ENCODE assay signal across 9 mouse cellular contexts in the genomic region with DNA sequence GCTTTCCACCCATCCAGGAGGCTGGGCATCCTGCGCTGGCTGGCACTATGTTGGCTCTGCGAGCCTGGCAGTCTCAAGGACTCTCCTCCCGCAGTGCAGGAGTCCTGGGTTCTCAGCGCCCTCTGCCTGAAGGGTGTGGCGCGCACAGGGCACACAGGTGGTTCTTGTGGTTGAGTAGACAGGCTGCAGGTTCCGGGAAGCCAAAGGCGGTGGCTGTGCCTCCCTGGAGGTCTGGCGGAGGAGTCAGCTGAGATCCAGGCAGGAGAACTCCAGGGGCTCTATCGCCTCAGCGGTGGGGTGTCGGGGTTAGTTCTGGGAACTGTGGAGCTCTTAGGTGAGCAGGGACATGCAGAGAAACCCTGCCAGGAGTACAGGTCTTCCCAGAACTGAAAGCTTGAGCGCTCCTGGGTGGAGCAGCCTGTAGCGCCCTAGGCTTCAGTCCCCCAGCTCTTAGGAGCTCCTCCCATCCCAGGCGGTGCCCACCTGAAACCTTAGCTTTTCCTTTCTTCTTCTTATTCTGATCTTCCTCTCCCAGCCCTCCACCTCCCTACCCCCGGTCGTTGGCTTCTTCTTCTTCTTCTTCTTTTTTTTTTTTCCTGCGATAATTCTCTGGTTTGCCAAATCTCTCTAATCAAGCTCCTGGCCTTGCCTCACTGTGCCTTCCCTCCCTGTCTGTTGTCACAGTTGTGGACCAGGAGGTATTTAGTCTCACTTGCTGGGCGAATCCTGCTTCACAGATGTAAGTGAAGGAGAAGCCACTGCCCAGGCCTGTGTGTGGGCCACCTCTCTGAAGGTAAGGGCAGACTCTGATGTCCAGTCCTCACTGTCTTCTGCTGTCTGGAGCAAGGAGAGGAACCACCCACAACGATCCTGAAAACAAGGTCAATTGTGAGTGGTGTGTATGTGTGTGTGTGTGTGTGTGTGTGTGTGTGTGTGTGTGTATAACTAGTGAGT. TPM values are rescaled to one million over a fixed set of nuclear protein-coding genes. Genes with fewer than 3 reads are reported as not detected.
A peak's percentile ranks its signal among the peaks of the same experiment; 100 is the strongest.
DNase-seq lines count a peak whose midpoint lies in the region.
"Had no signal": no experiment of that assay in that cellular context is flagged by ENCODE, and none has a peak within 500 bp of the region (broad histone marks: within the 10 kb centered on the region; RNA-seq: fewer than 3 reads in every experiment).

TSS of gene Il18r1 (plus strand) at position 76 of the 954 bp plus-strand sequence.

- no peaks in the 10 kb centered on the region for H3K36me3 ChIP-seq in heart, embryonic 10.5 days
- H3K36me3 ChIP-seq in midbrain, embryonic 10.5 days: no peaks in the 10 kb centered on the region

- no peak within 1 kb of the TSS for H3K27ac ChIP-seq in heart, embryonic 10.5 days
- no peak within 1 kb of the TSS for H3K27ac ChIP-seq in midbrain, embryonic 10.5 days (replicated peaks)
- H3K27ac ChIP-seq: macrophage had no signal

- peaks cover 4% of the 10 kb centered on the region; the same call in 1 of the 2 replicates for H3K27me3 ChIP-seq in heart, embryonic 10.5 days (ENCODE audit: insufficient read depth, poor library complexity, severe bottlenecking)
- H3K27me3 ChIP-seq in midbrain, embryonic 10.5 days (ENCODE audit: low read depth, poor library complexity, severe bottlenecking): no peaks in the 10 kb centered on the region

- 39% methylated on average over 20 of the region's 20 CpGs for WGBS in heart, embryonic 10.5 days
- 46% methylated on average over 20 of the region's 20 CpGs for WGBS in midbrain, embryonic 10.5 days

- H3K9me3 ChIP-seq in heart, embryonic 10.5 days: no peaks in the 10 kb centered on the region
- no peaks in the 10 kb centered on the region for H3K9me3 ChIP-seq in midbrain, embryonic 10.5 days (replicated peaks)

- intact Hi-C loops in gastrocnemius, postnatal 14 days (cut with DNase I; ENCODE audit: low total_unique reads): no loop called here

- no peaks in the 10 kb centered on the region for H3K4me1 ChIP-seq in heart, embryonic 10.5 days
- H3K4me1 ChIP-seq in midbrain, embryonic 10.5 days: no peaks in the 10 kb centered on the region

- peak; percentile 17 for DNase-seq in heart, postnatal 4 days
- DNase-seq in heart, embryonic 10.5 days (ENCODE audit: low spot score): no peak
- peak; percentile 86 for DNase-seq in induced T-regulatory cell, adult 2 months (ENCODE audit: low read depth)
- DNase-seq in lung, adult 18-20 months: peak; percentile 88 to 89
- DNase-seq in spleen, postnatal 36 days (ENCODE audit: low spot score in 2 of 2): peak; percentile 54 to 66
- DNase-seq in layer of hippocampus, adult 8-10 months (ENCODE audit: low spot score in 2 of 2): no peak
- DNase-seq in midbrain, embryonic 10.5 days (ENCODE audit: low spot score): no peak
- no peak for DNase-seq in gastrocnemius, postnatal 14 days

- no peak within 1 kb of the TSS for H3K4me3 ChIP-seq in heart, embryonic 10.5 days
- no peak within 1 kb of the TSS for H3K4me3 ChIP-seq in midbrain, embryonic 10.5 days

RNA-seq across cellular contexts. Expression of gene Il18r1, which starts in this region (rescaled TPM):
- total RNA-seq in heart, postnatal 4 days (2021): 1 to 10 TPM in 1 of 2 experiments, under 1 TPM in 1; 0.98 to 1.6 TPM
- polyA plus RNA-seq in heart, embryonic 10.5 days (2016; fragmentation: Nextera tagmentation; extraction: Ambion mirVana): not detected in 2 replicates
- total RNA-seq in layer of hippocampus, adult 8-10 months (2022): not detected
- not detected in 2 replicates for polyA plus RNA-seq in midbrain, embryonic 10.5 days (2016; fragmentation: Nextera tagmentation; extraction: Ambion mirVana)
- total RNA-seq in gastrocnemius, postnatal 14 days (2021): not detected

Comparison
In these comparisons a context has a peak if more than half of its experiments do, and no peak if none do; other contexts are left out.
1. DNase-seq: peak in heart, postnatal 4 days (single experiment), induced T-regulatory cell, adult 2 months (single experiment), lung, adult 18-20 months (2 of 2) and spleen, postnatal 36 days (2 of 2); none in heart, embryonic 10.5 days (single experiment), layer of hippocampus, adult 8-10 months (0 of 2), midbrain, embryonic 10.5 days (single experiment) and gastrocnemius, postnatal 14 days (single experiment).